Mouse (Mus musculus): ENCODE data around the gene Cdhr4. TPM values are rescaled to one million over a fixed set of nuclear protein-coding genes. Genes with fewer than 3 reads are reported as not detected.
A peak's percentile ranks its signal among the peaks of the same experiment; 100 is the strongest.
"Not testable (repeated sequence)": the region's sequence is repeated elsewhere in the genome, so short reads cannot be mapped to it uniquely, and the experiment has no call there.

Gene Cdhr4
- polyA plus RNA-seq, 1 experiment from 2014 or later, result 2.4 TPM

- Histone ChIP-seq H3K27me3 (replicated peaks; ENCODE audit: control insufficient read depth, insufficient read depth, low read length) (no peaks in the 10 kb centered on the region), H3K4me3 (ENCODE audit: low read length) (peak within 1 kb of the TSS; percentile 91), H3K9ac (ENCODE audit: low read depth, low read length) (peak within 1 kb of the TSS; percentile 98), H3K27ac (ENCODE audit: low read depth, low read length) (peak within 1 kb of the TSS; percentile 97), H3K36me3 (ENCODE audit: control insufficient read depth, insufficient read depth, low read length) (no peaks in the 10 kb centered on the region), H3K4me1 (ENCODE audit: control insufficient read depth, insufficient read depth, low read depth, low read length) (peaks cover 23% of the 10 kb centered on the region), H3K9me3 (ENCODE audit: control insufficient read depth, low read length) (no peaks in the 10 kb centered on the region), H3K4me2 (ENCODE audit: low read length) (peak within 1 kb of the TSS; percentile 88)
- under 1% methylated on average over 49 of the region's 51 CpGs for WGBS
- ATAC-seq, result peak; percentile 100
Measured at GRCm38 (mm10) chr9:108001922-108002770, 9.8 kb downstream of the Cdhr4 start, which contains the start of gene Ip6k1. Gene Ip6k1 (plus strand): TSS chr9:108002501.

GRCm38 (mm10) chr9:108002778-108003530 is 10.7 kb downstream of the Cdhr4 start:
- Histone ChIP-seq H3K36me3 (ENCODE audit: control insufficient read depth, insufficient read depth, low read length) (no peaks in the 10 kb centered on the region), H3K4me1 (ENCODE audit: control insufficient read depth, insufficient read depth, low read depth, low read length) (peaks cover 23% of the 10 kb centered on the region), H3K9me3 (ENCODE audit: control insufficient read depth, low read length) (no peaks in the 10 kb centered on the region), H3K27me3 (replicated peaks; ENCODE audit: control insufficient read depth, insufficient read depth, low read length) (no peaks in the 10 kb centered on the region), H3K27ac (ENCODE audit: low read depth, low read length) (peak overlapping the region; percentile 97), H3K4me3 (ENCODE audit: low read length) (peak overlapping the region; percentile 91), H3K9ac (ENCODE audit: low read depth, low read length) (peak overlapping the region; percentile 98), H3K4me2 (ENCODE audit: low read length) (peak overlapping the region; percentile 65)
- ATAC-seq, result peak; percentile 70
- under 1% methylated on average over 40 of the region's 50 CpGs for WGBS

GRCm38 (mm10) chr9:108003531-108003890 is 11.2 kb downstream of the Cdhr4 start:
- Histone ChIP-seq H3K27ac (ENCODE audit: low read depth, low read length) (peak overlapping the region; percentile 97), H3K27me3 (replicated peaks; ENCODE audit: control insufficient read depth, insufficient read depth, low read length) (no peaks in the 10 kb centered on the region), H3K36me3 (ENCODE audit: control insufficient read depth, insufficient read depth, low read length) (no peaks in the 10 kb centered on the region), H3K9ac (ENCODE audit: low read depth, low read length) (peak overlapping the region; percentile 98), H3K4me3 (ENCODE audit: low read length) (peak overlapping the region; percentile 91), H3K4me2 (ENCODE audit: low read length) (peak overlapping the region; percentile 65), H3K4me1 (ENCODE audit: control insufficient read depth, insufficient read depth, low read depth, low read length) (peaks cover 23% of the 10 kb centered on the region), H3K9me3 (ENCODE audit: control insufficient read depth, low read length) (no peaks in the 10 kb centered on the region)
- WGBS, result 4% methylated on average over 8 of the region's 8 CpGs
- no peak for ATAC-seq

GRCm38 (mm10) chr9:108008041-108008440 is 15.7 kb downstream of the Cdhr4 start:
- Histone ChIP-seq H3K27me3 (replicated peaks; ENCODE audit: control insufficient read depth, insufficient read depth, low read length) (no peaks in the 10 kb centered on the region), H3K9ac (ENCODE audit: low read depth, low read length) (no peak overlapping the region), H3K4me3 (ENCODE audit: low read length) (no peak overlapping the region), H3K36me3 (ENCODE audit: control insufficient read depth, insufficient read depth, low read length) (no peaks in the 10 kb centered on the region), H3K4me2 (ENCODE audit: low read length) (no peak overlapping the region), H3K9me3 (ENCODE audit: control insufficient read depth, low read length) (no peaks in the 10 kb centered on the region), H3K27ac (ENCODE audit: low read depth, low read length) (no peak overlapping the region), H3K4me1 (ENCODE audit: control insufficient read depth, insufficient read depth, low read depth, low read length) (peaks cover 19% of the 10 kb centered on the region)
- WGBS, result 89% methylated on average over 5 of the region's 5 CpGs
- ATAC-seq, result no peak

- H3K4me2 ChIP-seq (ENCODE audit: low read length), result no peak overlapping the region
- no peak for ATAC-seq
- no peak overlapping the region for H3K4me3 ChIP-seq (ENCODE audit: low read length)
- no peaks in the 10 kb centered on the region for H3K27me3 ChIP-seq (replicated peaks; ENCODE audit: control insufficient read depth, insufficient read depth, low read length)
- no peaks in the 10 kb centered on the region for H3K9me3 ChIP-seq (ENCODE audit: control insufficient read depth, low read length)
- H3K4me1 ChIP-seq (ENCODE audit: control insufficient read depth, insufficient read depth, low read depth, low read length), result peaks cover 2% of the 10 kb centered on the region; the same call in 1 of the 2 replicates
- H3K27ac ChIP-seq (ENCODE audit: low read depth, low read length), result no peak overlapping the region
- no peak overlapping the region for H3K9ac ChIP-seq (ENCODE audit: low read depth, low read length)
- no peaks in the 10 kb centered on the region for H3K36me3 ChIP-seq (ENCODE audit: control insufficient read depth, insufficient read depth, low read length)
Measured at GRCm38 (mm10) chr9:108010385-108010784, 18.1 kb downstream of the Cdhr4 start.

GRCm38 (mm10) chr9:108013577-108013976 is 21.3 kb downstream of the Cdhr4 start:
- H3K36me3 ChIP-seq (ENCODE audit: control insufficient read depth, insufficient read depth, low read length); H3K4me1 ChIP-seq (ENCODE audit: control insufficient read depth, insufficient read depth, low read depth, low read length); H3K9me3 ChIP-seq (ENCODE audit: control insufficient read depth, low read length); H3K9ac ChIP-seq (ENCODE audit: low read depth, low read length); H3K4me3 ChIP-seq (ENCODE audit: low read length); H3K4me2 ChIP-seq (ENCODE audit: low read length); H3K27me3 ChIP-seq (replicated peaks; ENCODE audit: control insufficient read depth, insufficient read depth, low read length); H3K27ac ChIP-seq (ENCODE audit: low read depth, low read length); ATAC-seq: not testable (repeated sequence)
- 98% methylated on average over 2 of the region's 2 CpGs for WGBS

GRCm38 (mm10) chr9:108017127-108017526 is 24.8 kb downstream of the Cdhr4 start:
- Histone ChIP-seq H3K27me3 (replicated peaks; ENCODE audit: control insufficient read depth, insufficient read depth, low read length) (no peaks in the 10 kb centered on the region), H3K4me2 (ENCODE audit: low read length) (no peak overlapping the region)
- 84% methylated on average over 3 of the region's 3 CpGs for WGBS

GRCm38 (mm10) chr9:108020741-108021140 is 28.4 kb downstream of the Cdhr4 start:
- no peak overlapping the region for H3K4me3 ChIP-seq (ENCODE audit: low read length)
- H3K36me3 ChIP-seq (ENCODE audit: control insufficient read depth, insufficient read depth, low read length), result peaks cover 3% of the 10 kb centered on the region; the same call in 1 of the 2 replicates
- WGBS, result 93% methylated on average over 1 of the region's 1 CpGs
- no peak overlapping the region for H3K9ac ChIP-seq (ENCODE audit: low read depth, low read length)
- H3K27me3 ChIP-seq (replicated peaks; ENCODE audit: control insufficient read depth, insufficient read depth, low read length), result no peaks in the 10 kb centered on the region
- H3K9me3 ChIP-seq (ENCODE audit: control insufficient read depth, low read length), result no peaks in the 10 kb centered on the region
- ATAC-seq, result no peak
- no peak overlapping the region for H3K4me2 ChIP-seq (ENCODE audit: low read length)
- H3K27ac ChIP-seq (ENCODE audit: low read depth, low read length), result no peak overlapping the region
- peaks cover 2% of the 10 kb centered on the region for H3K4me1 ChIP-seq (ENCODE audit: control insufficient read depth, insufficient read depth, low read depth, low read length)

More at GRCm38 (mm10) chr9:108017127-108017526, 24.8 kb downstream of the Cdhr4 start:
- Histone ChIP-seq H3K9ac (ENCODE audit: low read depth, low read length) (no peak overlapping the region), H3K4me3 (ENCODE audit: low read length) (no peak overlapping the region), H3K36me3 (ENCODE audit: control insufficient read depth, insufficient read depth, low read length) (no peaks in the 10 kb centered on the region), H3K9me3 (ENCODE audit: control insufficient read depth, low read length) (no peaks in the 10 kb centered on the region), H3K4me1 (ENCODE audit: control insufficient read depth, insufficient read depth, low read depth, low read length) (peaks cover 2% of the 10 kb centered on the region), H3K27ac (ENCODE audit: low read depth, low read length) (no peak overlapping the region)
- ATAC-seq, result no peak

GRCm38 (mm10) chr9:108023216-108023615 is 30.9 kb downstream of the Cdhr4 start:
- no peak overlapping the region for H3K4me3 ChIP-seq (ENCODE audit: low read length)
- no peaks in the 10 kb centered on the region for H3K27me3 ChIP-seq (replicated peaks; ENCODE audit: control insufficient read depth, insufficient read depth, low read length)
- 91% methylated on average over 3 of the region's 3 CpGs for WGBS
- no peak for ATAC-seq
- no peak overlapping the region for H3K4me2 ChIP-seq (ENCODE audit: low read length)
- no peaks in the 10 kb centered on the region for H3K9me3 ChIP-seq (ENCODE audit: control insufficient read depth, low read length)
- H3K27ac ChIP-seq (ENCODE audit: low read depth, low read length), result no peak overlapping the region
- peaks cover 16% of the 10 kb centered on the region for H3K36me3 ChIP-seq (ENCODE audit: control insufficient read depth, insufficient read depth, low read length)
- H3K4me1 ChIP-seq (ENCODE audit: control insufficient read depth, insufficient read depth, low read depth, low read length), result peaks cover 2% of the 10 kb centered on the region
- H3K9ac ChIP-seq (ENCODE audit: low read depth, low read length), result no peak overlapping the region

Data from hindbrain, embryonic 16.5 days (tissue).